Mouse (Mus musculus): ENCODE measurements around the gene Rrp12.
"Not testable (repeated sequence)": the region's sequence is repeated elsewhere in the genome, so short reads cannot be mapped to it uniquely, and the experiment has no call there.

Gene Rrp12

DNA sequence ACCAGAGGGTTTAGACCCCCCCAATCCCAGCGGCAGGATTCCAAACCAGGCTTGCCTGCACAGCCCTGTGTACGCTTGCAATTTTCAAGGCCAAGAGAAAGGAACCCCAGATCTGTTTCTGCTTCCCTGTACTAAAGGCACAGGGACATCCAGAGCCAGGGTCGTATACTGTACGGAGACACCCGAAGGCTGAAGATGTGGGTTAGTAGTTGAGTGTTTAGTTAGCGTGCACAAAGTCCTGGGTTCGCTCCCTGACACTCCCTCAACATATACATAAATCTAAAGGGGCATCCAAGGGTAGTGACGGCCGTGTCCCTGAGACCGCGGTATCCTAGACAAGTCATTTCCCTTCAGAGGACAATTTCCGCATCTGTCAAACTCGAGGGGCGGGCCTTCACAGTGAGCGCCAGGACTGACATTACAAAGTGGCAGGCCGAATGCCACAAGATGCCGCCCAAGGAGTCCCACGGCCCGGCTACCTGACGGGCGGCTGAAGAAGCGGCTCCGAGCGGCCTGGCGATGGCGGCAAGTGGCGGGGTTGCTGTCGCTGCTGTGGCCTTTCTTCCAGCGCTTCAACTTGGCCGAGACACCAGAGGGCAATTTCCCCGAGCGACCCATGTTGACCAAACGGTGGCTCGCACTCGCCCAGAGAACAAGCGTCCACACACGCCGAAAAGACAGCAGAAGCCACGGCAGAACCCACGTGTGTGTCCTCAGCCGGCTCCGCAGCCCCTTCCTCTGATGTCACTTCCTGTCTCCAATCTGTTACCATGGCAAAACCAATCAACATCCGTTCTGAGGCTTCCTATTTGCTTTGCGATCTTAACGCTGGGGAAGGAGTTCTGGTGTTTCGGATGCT lies at the start of gene Rrp12:
Gene Rrp12 (minus strand): TSS at position 714 of the 859 bp plus-strand sequence.
- DNase-seq: peak; percentile 78 to 84

DNA sequence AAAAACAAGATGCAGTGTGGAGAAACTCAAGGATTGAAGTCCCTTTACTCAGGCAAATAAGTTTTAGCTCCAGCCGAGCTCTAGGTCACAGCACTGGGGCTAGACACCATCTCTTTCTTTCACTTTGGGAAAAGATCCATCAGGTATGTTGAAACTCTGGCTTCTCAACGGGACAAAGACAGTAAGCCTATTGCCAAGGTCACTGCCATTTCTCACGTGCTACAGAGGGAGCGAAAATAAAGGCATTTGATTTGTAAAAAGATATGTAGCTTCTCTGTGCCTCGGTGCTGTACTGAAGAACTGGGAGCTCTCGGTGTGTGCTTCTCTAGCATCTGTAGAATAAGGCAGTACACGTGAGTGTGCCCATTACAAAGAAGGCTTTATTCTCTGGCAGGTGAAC lies 47.9 kb upstream of the Rrp12 start:
- DNase-seq: no peak

DNA sequence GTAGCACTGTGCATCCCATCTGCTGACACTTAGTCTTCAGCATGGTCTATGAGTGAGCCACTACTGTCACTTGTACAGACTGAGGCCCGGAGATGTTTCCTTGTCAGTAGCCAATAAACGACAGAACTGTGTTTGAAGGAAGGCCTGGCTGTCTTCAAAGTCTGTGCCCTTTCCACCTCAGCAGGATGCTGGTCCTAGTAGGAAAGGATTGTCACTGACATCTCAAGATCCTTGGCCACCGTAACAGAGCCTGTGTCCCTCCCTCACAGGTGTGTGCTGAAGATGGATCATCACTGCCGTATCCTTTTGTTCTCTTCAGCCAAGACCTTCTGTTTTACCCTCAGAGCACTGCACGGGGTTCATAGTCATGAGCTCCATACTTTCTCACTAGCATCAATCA lies 42.6 kb upstream of the Rrp12 start:
- DNase-seq: no peak

DNA sequence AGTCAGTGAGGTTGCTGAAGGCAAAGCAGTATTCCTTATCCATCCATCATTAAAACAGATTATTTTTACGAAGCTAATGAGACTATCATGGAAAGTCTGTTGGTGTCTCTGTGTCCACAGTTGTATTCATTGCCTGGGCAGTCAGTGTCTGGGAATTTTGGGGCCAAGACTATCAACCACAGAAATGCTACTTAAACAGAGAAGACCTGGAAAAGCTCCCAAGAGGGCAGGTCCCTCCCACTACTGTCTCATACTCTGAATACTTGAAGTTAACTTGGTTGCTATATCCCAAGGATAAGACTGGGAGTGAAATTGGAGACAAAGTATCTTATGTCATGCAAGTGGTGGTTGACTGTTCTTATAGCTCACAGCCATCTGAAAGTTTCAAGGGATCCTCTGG lies 39.9 kb upstream of the Rrp12 start:
- no peak for DNase-seq

DNA sequence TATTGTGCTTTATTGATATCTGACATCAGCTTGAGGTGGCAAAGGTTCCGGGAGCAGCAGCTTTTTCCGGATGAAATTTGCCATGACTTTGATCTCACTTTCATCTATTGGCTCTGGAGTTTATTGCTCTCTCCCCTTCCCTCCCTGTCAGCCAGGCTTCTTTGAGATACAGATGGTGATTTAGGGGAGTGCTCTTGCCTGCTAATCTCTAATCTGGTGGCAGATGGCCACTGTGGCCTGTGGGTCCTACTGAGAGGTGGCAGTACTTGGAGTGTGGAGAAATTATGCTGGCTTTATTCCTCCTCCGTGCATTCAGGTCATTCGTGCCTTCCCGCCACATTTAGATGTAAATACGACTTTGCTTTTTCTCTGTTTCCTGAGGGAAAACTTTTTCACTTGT lies 38.2 kb upstream of the Rrp12 start:
- peak in 1 of 2 experiments; percentile 29 for DNase-seq

DNA sequence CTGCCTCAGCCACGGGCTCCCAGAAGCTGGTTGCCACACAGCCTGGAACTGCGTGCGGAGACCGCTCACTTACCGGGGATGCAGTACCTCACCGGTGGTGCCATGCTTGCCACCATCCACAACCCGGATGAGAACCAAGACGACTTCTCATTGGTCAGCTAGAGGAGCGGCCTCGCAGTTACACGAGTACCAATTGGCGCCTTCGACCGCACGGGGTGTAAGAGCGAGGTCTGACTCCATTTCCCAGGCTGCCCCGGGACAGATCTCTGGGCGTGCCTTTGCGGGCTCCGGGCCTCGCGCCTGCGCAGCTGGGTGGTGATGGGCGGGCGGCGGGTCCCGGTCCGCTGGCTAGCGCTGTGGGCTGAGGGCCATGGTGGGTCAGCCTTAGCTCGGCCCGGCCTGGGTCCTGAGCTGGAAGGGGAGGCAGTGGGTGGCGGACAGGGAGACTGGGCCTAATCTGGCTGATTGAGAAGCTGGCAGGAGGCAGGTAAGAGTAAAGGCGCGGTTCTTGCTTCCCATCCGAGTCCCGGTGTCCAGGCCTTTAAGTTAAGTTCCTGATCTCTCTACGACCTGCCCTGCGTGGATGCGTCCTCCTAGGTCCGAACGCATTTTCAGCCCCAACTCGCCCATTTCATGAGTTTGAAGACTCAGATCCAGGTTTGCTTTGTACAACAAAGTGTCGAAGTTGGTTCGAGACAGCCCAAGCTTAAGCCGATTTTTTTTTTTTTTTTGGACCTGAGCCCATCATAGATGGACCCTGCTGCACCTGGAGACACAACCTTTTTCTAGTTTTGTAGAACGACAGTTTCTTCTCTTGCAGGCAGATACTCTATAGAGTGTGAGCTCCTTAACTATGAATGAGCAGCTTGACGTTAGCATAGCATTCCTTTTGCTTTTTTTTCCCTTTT lies 37.5 kb upstream of the Rrp12 start, which contains the start of the genes Exosc1 and Zdhhc16:
Gene Exosc1 (minus strand): TSS at position 245 of the 908 bp plus-strand sequence.
Gene Zdhhc16 (plus strand): TSS at position 302 of the 908 bp plus-strand sequence.
- DNase-seq: peak; percentile 98 to 99

DNA sequence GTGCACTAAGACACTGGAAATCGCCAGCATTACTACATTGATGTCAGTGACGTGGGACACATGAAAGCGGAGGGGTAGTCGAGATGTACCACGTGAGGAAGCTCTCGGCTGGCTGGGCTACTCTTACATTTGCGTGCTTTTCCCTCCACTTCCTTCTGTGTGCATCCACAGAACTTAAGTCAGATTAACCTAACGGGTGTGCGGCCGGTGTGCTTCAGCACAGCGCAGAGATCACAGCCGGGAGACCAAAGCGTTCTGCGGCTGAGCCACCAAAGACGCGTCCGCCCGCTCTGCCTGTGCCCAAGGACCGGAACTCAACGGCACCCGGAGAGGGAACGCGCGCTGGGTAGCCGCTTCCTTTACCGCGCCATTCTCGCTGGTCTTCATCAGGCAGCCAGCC lies 36.7 kb upstream of the Rrp12 start:
- no peak for DNase-seq

DNA sequence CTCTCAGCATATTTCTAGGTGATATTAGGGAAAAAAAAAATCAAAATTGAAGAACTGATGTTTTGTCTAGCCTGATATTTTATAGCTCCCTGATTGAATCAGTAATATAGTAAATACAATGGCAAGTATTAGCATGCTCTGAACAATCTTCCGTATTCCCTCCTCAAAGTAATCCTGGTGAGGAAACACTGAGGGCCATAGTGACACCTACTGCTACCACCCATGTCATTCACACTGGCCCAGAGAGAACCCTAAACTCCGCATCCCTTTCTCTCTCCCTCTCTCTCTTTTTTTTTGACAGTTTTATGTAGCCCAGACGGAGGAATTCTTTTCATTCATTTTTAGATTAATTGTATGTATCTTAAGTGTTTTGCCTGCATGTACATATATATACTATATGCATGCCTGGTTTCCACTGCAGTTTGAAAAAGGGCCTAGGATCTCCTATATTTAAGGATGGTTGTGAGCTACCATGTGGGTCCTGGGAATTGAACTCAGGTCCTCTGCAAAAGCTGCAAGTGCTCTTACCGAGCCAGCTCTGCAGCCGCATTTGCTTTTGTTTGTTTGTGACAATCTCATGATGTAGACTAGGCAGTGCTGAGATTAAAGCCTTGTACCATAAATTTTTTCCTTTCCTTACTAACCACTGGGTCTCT lies 24.6 kb upstream of the Rrp12 start:
- DNase-seq: no peak

DNA sequence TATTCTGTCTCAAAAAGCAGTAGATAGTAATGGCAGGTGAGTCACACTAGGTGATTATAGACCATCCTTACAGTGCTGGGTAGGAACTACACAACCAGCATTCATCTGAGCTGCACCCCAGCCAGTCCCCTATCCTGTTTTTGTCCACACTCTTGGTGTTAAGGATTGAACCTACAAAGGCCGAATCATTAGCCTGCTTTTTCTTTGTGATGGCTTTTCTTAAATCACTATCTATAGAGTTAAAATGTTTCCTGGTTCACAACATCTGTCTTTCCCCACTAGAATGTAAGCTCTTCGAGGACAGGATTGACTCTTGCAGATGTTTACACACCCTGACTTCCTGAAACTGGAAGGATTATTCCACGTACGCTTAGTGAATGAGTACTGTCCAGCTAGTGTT lies 23.5 kb upstream of the Rrp12 start:
- no peak for DNase-seq

DNA sequence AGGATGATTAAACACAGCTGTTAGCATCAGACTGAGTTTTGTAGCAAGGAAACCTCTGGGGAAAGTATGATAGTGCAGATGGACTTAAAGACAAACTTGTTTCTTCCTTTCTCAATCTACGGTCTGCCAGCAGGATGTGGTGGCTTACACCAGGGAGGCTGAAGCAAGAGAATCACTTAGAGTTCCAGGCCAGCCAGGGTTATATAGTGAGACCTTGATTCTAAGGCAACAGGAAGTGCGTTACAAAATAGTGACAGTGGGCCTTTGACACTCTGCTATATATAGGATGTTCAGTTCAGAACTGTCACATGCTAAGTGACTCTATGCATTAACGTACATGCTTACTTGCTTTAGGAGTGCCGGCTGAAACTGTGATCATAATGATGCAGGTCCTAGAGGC lies 20.9 kb upstream of the Rrp12 start:
- DNase-seq: no peak

DNA sequence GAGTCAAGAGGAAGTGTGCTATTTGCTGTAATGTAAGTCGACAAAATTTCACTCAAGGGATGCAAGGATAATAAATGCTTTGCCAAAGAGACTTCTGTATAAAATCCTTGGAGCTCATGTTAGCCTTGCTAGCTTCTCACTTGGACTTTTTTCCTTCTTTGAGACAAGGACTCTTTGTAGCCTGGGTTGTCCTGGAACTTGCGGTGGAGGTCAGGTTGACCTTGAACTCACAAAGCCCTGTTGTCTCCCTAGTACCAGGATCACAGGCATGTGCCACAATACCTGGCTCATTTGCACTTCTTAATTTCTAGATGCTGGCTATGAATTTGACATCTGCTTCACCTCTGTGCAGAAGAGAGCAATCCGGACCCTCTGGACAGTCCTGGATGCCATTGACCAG lies 19.3 kb upstream of the Rrp12 start:
- no peak for DNase-seq

DNA sequence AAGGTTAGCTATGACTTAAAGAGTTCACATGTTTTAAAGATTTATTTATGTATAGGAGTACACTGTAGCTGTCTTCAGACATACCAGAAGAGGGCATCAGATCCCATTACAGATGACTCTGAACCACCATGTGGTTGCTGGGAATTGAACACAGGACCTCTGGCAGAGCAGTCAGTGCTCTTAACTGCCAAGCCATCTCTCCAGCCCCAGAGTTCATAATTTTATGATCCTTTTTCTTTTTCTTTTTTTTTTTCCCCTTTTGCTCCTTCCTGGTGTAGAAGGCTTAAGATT lies 18.6 kb upstream of the Rrp12 start:
- not testable (repeated sequence) for DNase-seq

DNA sequence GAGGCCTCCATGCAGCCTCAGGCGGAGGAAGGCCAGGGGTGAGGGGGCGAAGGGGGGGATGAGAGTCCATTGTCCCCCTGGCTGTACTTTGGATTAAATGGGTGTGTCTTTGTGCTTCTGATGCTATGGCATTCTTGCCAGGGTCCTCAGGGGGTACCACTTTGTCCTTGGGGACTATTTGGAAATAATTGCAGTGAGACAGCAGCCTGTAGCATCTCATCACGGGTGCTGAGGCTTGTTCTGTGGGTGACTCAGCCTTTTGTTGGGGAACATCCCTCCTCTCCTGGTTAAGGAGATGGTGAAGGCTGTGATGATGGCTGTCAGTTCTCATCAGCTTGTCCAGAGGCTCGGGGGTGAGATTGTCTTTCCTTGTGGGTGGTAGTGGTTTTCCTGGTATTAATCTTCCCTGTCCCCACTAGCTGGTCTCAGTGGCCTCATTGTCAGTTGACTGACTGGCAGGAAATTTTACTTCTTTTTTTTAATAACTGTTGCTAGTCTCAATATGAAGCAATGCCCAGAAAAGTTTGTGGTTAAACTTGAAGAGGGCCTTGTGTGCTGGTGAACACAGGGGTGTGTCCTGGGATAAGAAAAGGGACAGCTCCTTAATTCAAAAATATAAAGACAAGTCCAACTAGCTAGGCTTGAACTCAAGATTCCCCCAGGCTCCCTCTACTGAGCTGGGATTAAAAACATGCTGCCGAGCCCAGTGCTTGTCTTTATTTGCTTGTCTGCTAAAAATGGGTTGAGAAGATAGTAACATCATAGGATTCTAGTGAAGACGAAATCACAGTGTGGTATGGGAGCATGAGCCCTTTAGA lies 18.0 kb upstream of the Rrp12 start:
- DNase-seq: no peak

DNA sequence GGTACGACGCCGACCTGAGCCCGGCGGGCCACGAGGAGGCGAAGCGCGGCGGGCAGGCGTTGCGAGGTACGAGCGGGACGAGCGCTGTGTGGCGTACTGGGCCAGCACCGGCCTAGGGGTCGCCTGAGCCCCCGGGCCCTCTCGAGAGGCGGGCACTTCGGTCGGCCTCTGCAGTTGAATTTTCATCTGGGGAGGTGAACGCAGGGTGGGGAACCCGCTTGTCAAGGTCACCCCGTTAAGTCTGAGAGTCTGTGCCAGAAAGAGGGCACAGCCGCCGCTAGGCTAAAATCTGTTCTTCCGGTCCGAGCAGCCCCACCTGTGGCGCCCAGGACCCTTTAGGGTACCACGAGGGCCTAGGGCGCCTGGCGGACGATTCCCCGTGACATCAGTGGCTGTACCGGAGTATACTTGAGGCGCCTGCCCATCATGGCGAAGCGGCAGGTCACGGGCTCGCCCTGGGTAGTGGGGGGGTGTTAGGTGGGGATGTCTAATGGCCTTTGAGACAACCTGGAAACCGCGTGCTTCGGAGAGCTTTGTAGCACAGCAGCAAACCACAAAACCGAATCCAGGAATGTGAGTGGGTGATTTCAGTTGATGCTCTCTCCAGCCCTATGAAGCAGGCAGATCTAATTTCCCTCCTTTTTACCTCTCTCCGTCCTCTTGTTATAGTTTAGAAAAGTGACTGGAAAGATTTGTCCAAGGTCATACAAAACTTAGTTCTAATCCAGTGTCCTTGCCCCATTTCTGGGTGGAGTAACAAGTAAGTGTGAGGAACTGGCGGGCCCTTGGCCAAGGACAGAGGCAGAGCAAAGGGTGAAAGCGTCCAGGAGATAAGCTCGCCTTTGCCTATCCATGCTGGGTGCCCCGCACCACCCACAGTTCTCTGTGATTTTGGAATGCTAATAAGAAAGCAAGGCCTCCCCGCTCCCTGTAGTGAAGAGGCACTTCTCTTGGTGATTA lies 16.4 kb upstream of the Rrp12 start:
- DNase-seq: peak; percentile 24 to 71

DNA sequence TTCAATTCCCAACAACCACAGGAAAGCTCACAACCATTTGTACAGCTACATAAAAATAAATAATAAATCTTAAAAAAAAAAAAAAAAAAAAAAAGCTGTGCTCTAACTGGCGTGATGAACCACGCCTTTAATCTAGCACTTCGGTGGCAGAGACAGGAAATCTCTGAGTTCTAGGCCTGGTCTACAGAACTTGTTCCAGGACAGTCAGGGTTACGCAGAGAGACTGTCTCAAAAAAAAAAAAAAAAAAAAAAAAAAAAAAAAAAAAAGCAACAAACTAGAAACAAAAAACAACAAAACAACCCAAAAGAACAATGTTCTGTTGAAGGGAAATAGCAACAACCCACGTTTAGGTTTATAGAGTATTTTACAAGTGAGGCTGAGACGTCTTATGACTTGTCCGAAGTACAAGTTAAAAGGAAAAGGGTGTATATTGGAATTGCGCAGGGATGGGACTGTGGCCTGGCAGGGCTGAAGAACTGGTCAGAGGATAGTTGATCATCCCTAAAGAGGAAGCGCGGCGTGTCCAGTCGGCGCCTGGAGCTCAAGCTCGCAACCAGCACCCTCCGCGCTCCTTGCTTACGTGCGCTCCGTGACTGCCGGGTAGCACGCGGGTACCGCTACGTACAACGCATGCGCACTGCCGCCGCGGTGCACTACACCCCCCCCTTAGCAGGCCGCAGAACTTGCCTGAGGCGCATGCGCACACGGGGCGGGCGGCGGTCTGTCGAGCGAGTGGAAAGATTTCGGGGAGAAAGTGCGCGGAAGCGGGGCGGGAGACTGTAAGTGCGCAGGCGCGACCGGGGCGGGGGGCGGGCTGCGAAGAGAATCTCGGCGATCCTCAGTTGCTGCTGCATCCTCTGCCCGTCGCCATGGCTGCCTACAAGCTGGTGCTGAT lies 15.5 kb upstream of the Rrp12 start, which contains the start of gene Pgam1:
Gene Pgam1 (plus strand): TSS at position 746 of the 896 bp plus-strand sequence.
- DNase-seq: peak; percentile 97 to 99

DNA sequence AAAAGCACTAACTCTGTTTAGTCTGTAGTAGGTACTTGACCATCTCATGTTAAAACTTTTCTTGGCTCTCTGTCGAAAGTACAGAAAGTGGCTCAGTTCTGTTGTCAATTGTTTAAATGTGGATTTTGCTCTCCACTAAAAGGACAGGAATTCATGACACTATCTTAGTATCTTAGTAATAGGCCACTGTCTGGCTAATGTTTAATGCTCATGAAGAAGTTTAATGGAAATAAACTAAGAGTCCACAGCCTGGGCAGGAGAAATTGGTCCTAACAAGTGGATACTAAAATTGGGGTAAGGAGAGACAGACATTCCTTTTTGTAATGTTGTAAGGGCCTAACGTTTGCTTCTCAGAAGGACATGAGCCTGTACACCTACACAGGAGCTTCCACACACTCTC lies 14.4 kb upstream of the Rrp12 start:
- no peak for DNase-seq

DNA sequence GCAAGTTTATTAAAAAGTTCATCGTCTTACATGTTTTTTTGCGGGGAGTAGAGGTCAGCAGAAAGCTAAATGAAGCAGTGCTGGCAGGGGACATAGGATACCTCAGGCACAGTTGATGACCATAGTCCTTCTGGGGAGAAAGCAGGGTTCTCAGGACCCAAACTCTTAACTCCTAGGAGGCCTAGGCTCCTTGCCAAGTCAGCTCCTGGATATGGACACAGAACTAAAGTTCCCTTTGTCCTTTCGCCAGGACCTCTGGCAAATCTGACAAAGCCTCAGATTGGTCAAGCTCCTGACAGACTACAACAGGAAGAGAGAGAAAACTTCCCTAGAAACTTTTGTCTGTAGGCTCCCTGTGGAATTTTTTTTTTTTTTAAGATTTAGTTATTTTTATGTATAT lies 12.8 kb upstream of the Rrp12 start:
- no peak for DNase-seq

DNA sequence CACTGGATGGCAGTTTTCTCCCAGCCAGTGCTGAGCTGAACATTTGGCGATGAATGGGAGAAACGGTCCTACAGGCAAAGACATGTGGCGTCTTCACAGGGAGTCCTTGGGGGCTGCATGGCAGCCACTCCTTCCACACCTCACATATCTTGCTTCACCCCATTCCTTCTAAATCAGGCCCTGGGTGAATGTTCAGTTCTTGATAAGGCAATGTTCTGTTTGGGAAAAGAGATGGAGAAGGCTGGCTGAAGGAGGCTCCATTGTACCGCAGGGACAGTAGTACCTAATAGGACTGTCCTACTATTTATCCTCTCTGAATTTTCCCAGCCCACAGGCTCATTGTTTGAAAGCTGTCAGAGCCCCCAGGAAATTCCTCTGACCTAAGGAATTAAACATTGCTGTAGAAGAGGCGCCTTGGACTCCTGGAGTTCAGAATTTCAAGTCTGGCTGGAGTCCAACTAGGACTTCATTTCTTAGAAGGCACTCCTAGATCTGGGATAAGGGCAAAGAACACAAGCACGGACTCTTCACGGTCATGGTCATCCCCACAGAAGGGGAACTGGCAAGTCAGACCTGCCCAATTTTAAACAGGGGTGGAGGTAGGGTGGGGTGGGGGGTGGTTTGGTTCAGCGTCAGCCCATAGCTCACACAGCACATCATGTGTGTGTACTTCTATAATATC lies 11.2 kb upstream of the Rrp12 start:
- DNase-seq: peak; percentile 19 to 29
